Mouse (Mus musculus): ENCODE results near the gene Lax1.
"Not testable (repeated sequence)": the region's sequence is repeated elsewhere in the genome, so short reads cannot be mapped to it uniquely, and the experiment has no call there.

Gene Lax1

DNA sequence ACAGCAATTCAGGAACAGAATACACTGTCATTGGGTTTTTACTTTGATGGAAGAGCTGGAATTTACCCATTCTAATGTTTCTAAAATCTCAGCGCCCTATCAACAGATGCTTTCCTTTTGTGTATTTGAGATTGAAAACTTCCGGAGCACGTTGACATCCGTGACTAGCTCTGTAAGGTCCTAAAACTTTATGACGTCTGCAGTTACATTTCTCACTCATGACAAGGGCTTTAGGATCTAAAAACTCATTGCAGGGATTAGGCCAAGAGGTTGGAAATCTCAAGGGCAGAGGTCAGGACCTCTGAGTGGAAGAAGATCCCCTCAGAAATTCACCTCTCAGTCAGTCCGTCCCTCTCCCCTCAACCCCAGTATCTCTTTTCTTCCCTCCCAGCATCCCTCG is 1.6 kb downstream of the Lax1 start:
- no peak for DNase-seq (ENCODE audit: low read depth)

DNA sequence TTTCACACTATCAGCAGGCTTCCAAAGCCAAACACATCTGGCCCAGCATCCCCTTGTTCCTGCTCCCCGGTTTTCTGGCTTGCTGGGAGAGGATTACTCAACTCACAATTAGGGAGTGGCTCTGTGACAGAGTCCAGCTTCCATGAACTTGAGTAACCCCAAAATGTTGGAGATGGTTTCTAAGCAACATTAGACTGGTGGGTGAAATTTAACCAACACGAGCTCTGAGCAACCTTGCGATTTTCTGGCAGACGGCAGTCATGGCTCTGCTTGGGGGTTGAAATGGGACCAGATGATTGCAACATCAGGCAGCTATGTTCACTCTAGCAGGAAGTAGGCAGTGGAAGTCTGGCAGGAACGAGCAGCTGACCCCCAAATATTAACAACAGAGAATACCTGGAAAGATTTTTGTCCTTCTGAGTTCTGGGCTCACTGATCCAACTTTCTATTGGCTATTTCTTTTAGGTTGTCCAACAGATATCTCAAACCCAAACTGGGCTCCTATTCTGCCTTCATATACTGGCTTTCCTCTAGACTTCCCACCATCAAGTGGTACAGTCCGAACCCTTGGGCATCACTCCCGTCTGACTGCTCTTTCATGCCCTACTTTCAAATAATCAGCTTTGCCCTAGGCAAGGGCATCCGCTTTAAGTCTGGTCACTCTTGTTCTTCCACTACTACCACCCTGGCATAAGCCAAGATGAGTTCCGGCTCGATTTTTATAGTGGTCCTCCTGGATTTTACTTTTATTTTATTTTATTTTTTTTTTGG is 4.0 kb downstream of the Lax1 start:
- peak; percentile 97 for DNase-seq (ENCODE audit: low read depth)

DNA sequence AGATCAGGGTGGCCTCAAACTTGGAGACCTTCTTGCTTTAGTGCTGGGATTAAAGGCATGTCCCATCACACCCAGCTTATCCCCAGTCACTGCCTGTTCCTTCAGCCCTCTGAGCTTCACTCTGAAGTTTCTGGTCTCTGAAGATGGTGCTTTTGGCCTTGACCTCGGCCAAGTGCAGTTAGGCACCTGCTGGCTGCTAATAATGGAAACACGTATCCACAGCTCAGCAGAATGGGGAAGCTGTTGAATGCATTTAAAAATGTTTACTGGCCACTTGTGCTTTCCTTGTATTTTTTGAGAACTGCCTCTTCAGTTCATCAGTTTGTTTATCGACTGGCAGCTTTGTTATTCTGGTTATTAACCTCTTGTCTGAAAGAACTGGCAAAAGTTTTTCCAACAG is 18.1 kb downstream of the Lax1 start:
- DNase-seq (ENCODE audit: low read depth) = no peak

DNA sequence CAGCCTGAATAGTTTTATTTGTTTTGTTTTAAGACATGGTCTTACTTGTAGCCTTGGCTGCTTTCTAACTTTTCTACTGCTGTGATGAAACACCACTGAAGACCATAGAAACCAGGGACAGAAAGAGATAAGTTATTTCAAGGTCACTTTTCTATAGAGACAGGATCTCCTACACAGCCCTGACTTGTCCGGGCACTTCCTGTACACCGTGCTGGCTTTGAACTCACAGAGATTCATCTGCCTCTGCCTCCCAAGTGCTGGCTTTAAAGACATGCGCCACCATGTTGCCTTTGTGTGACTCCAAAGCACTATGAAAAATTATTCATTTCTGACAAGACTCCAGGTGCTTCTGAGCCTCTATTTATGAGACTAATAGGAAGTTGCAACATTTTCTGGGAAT is 18.6 kb downstream of the Lax1 start:
- no peak for DNase-seq (ENCODE audit: low read depth)

DNA sequence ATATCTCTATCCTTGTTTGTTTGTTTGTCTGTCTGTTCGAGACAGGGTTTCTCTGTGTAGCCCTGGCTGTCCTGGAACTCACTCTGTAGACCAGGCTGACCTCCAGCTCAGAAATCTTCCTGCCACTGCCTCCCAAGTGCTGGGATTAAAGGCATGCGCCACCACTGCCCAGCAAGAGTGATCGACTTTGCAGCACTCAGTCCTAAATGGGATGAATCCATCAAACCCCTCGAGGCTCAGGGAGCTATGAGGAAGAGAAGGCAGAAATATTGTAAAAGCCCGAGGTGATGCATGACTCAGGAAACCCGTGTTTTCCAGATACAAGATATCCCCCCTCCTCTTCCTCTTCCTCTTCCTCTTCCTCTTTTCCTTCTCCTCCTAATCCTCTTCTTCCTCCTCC is 19.1 kb downstream of the Lax1 start:
- no peak for DNase-seq (ENCODE audit: low read depth)

DNA sequence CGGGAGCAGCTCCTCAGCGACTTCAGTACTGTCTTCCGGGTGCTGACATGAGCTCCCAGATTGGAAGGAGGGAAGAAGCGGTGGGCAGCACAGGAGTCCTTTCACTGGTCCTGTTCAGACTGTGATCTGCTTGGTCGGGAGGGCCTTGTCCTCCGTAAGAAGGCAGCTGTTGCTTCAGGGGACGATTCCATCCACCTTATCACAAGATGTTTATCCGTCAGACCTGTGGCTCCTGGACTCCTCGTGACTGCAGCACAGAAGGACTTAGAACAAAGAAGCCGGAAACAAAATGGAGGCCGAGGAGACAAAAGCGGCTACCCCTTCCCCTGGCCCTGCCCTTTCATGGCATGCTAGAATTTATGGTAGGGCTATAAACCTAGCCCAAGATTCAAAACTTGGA is 19.7 kb downstream of the Lax1 start:
- no peak for DNase-seq (ENCODE audit: low read depth)

DNA sequence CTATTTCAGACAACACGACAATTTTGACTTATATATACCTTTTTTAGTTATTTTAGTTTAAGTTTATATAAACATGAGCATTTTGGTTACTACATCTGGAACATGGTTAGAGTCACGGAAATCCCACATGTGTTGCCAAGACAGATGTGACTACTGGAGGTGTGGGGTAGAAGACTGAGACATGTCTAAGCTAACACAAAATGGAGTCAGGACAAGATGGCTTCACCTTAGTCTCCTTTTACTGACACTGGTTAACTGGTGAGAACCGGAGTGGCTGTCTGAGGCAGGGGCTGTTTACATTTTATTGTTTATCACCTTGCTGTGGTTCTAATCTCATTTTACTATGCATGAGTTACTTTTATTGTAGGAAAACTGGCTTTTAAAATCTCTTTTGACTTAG is 21.3 kb downstream of the Lax1 start:
- no peak for DNase-seq (ENCODE audit: low read depth)

DNA sequence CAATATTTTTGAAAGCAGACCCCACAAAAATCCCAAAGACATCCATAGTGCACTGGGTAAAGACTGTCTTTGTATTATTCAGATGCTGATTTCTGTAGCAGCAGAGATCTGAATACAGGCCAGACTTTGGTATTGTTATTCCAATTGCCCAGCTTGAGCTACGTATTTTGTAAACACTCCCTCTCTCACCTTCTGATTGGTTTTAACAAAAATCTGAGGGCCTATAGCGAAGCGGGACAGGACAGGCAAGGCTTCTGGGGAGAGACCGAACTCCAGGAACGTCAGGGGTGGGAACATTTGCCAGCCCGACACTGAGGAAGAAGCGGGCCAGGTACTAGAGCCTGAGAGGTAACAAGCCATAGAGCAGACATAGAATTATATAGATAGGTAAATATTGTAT is 22.2 kb downstream of the Lax1 start:
- no peak for DNase-seq (ENCODE audit: low read depth)

DNA sequence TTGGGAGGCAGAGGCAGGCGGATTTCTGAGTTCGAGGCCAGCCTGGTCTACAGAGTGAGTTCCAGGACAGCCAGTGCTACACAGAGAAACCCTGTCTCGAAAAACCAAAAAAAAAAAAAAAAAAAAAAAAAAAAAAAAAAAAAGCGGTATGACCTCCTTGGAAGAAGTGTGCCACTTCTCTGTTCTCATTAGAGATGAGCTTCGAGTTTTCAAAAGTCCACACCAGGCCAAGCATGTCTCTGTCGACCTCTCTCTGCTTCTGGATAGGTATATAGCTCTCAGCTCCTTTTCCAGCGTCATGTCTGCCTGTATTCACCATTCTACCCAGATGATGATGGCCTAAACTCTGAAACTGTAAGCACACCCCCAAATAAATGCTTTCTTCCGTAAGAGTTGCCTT is 24.2 kb downstream of the Lax1 start:
- not testable (repeated sequence) for DNase-seq (ENCODE audit: low read depth)

DNA sequence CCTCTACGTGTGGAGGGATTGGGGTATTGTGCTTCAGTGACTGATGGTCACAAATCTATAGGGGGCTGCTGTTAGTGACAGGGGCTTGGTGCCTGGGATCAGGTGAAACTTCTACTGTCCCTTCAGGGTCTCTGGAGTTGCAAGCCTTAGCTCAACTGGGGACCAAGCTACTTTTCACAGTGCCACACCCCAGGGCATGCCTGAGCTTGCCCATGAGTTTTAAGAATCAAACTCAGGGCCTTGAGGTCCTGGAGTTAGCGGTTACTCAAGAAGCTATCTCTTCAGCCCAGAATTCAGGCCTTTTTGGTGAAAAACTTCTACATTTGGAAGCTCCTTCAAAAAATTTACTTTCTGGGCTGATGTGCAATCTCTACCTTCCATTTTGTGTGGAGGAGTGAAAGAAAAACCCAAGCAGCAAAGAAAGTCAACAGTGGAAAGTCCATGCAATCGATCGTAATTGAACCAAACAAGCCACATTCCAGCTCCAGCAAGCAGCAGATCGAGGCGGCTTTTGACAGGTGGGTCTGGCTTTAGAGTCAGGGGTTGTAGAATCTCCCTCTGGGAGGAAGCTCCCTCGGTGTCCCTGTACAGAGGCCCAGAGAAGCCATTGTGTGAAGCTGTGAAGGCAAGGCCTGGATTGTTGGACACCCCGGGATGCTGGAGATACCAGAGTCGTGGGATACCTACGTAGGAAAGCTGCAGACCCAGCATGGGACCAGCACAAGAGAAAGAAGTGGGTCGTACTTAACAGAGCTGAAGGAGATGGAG is 25.5 kb downstream of the Lax1 start:
- DNase-seq (ENCODE audit: low read depth) = no peak

DNA sequence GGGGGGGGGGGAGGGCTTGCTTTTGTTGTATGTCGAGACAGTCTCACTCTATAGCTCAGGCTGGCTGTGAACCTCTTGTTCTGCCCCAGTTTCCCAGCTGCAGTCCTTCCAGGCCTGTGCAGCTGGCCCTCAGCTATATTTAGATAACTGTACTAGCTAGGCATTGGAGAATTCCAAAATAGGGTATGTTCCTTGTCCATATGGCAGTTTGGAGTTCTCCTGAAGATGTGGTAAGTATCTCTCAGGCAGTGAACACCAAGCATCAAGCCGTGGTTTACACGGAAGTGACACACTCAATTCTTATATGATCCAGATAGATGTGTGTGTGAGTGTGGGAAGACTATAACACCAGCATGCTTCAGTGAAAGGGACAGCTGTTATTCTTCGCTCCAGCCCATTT is 26.5 kb downstream of the Lax1 start:
- no peak for DNase-seq (ENCODE audit: low read depth)

DNA sequence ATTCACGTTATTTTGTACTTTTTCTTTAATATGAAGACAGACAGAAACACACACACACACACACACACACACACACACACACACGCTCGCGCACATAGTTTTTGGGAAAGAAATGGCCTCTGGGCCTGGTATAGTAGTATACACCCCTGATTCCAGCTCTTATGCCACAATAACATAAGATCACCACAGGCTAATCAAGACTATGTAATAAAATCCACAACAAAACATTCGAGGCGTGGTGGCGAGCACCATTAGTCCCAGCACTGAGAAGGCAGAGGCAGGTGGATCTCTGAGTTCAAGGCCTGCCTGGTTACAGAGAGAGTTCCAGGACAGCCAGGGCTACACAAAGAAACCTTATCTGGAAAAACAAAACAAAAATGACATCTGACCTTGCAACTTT is 27.0 kb downstream of the Lax1 start:
- DNase-seq (ENCODE audit: low read depth) = no peak

DNA sequence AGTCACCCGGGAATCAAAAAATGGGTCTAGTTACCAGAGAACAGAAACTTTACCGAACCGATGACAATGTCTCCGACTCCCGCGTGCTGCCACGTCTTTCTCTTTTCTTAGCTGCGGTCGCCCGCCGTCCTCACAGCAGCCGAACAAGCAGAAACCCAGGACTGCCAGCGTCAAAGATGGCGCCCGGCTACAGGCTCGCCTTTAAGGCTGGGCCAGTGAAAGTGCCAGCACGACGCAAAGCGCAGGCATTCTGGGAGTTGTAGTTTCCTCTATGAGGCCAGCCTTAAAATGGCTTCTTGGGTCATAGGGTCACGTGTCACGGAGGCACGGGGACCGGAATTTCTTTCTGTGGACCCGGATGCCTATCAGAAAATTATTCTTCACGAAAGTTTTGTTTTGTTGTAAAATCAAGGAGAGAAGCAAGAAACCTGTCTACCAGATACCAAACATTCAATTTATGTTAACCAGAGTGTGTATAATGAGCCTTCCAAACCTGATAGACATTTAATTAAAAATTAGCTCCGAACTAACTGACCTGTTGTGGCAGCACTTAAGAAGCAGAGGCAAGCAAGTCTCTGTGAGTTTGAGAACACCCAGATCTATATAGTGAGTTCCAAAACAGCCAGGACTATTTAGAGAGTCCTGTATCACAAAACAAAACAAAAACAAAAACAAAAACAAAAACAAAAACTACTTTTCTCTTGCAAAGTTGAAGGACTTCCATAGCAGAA is 28.5 kb downstream of the Lax1 start, which contains the start of gene Gm38394:
Gm38394 (minus strand) TSS at position 116 of the 731 bp plus-strand sequence.
- peak; percentile 90 for DNase-seq (ENCODE audit: low read depth)

DNA sequence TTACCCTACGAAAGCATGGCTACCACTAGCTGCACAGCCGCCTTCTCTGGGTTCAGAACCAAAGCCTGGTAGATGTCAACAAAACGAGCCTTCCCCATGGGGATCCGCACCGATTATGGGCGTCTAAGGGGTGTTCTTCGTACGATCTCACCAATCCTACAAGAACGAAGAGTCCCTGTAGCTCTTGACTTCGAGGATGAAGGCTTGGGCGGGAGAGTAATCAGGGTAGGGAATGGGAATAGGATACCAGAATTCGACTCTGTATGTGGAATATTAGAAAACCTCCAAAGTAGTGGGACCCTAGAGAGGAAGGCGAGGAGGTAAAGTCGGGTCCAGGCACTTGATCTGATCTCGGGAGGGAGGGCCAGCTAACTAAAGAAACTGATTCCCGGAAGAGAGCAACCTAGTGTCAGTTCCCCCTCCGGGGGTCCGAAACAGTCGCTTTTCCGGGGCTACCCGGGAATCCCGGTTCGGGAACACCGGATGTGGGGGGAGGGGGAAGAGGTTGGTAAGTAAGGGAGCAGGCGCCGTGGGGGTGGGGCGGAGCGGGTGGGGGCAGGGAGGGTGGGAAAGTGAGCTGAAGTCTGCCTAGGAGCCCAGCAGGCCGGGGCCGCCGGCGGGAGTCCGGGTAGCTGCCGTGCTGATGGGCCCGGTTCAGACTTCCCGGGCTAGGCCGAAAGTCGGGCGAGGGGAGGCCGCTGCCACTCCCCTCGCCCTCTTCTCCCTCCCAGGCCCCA is 29.3 kb downstream of the Lax1 start, which contains the start of gene Zbed6:
Zbed6 (minus strand) TSS at position 420 of the 737 bp plus-strand sequence.
- DNase-seq (ENCODE audit: low read depth) = no peak

DNA sequence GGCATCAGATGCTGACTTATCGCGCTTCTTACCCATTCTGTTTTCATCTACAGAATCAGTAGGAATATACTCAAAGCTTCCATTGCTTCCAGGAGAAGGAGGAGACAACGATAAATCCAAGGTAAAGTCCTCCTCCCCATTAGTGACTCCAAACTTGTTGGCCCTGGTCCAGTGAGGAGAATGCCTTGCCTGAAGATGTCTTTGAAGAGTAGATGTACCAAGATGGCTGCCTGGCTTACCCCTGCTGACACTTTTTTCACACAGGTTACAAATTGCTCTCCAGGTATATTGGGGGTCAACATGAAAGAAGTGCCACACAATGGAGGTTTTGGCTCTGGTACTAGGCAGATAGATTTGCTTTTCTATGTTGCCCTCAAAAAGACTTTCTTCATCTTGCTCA is 31.0 kb downstream of the Lax1 start:
- no peak for DNase-seq (ENCODE audit: low read depth)

DNA sequence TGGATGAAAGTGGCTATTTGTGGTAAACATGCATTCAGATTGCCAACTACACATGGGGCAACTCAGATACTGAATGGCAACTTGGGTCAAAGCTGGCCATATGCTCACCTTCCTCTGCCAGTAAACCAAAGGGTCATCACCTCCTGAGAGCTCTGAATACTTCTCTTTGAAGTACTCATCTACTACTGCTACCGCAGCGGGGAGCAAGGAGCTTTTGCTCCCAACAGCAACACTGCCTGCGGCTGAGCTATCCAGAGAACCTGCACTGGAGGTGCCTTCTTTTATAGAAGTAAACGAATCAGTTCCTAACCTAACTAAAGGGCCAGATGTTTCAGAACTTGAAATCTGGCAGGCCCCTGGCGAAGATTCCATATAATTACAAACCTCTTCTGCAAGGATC is 33.1 kb downstream of the Lax1 start:
- DNase-seq (ENCODE audit: low read depth) = no peak

DNA sequence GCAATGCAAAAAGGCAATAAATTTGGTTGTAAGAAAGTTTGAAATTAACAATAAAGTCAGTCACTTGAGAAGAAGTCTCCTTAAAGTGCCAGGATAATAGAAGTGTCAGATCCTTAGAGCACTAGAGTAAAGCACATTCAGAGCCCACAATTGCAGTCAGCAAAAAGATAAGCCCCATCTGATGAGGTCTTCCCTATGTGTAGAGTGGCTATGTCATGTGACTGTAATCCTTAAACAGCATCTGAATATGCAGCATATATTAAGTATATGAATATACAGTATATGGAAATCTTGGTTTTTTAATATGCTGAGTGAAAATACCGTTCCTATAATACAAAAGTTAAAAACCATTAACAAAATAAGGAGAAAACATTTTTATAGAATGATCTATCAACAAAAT is 36.9 kb downstream of the Lax1 start:
- DNase-seq (ENCODE audit: low read depth) = no peak

DNA sequence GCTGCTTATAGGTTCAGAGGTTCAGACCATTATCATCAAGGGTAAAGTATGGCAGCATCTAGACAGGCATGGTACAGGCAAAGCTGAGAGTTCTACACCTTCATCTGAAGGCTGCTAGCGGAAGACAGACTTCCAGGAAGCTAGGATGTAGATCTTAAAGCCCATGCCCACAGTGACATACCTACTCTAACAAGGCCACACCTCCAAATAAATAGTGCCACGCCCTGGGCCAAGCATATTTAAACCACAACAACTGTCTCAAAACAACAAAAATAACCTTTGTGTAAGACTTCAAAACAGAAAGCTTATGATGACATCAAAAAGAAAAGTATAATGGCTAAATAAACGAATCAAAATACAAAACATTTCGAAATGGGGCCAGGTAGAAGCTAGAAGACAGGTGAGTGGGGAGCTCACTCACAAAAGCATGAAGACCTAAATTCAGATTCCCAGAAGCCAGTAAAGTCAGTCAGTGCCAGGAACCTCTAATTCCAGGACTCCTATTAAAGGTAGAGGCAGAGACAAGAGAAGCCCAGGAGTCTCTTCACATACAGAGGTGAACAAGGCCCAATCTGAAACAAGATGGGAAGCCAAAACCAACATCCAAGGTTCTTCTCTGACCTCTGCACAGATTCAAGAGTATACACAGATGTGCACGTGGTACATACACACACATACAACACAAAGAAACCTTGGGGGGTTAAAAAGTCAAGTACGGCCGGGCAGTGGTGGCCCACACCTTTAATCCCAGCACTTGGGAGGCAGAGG is 39.4 kb downstream of the Lax1 start:
- DNase-seq (ENCODE audit: low read depth) = no peak

DNA sequence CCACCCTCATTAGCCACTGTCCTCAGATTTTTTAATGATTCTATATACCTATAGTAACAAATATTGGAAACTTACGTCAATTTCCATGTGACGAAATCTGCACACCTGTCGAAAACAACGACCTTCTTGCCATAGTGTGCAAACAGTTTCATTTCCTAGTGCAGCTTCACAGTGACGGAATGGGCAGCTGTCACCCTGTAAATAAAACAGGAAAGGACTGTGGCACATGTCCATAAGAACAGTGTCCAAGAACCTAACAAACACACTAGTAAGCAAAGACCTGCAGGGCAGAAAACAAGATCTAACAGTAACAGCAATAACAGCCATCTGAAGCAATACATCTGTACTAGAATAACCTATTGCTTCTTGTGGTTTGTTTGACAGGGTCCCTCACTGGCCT is 44.3 kb downstream of the Lax1 start:
- DNase-seq (ENCODE audit: low read depth) = no peak

DNA sequence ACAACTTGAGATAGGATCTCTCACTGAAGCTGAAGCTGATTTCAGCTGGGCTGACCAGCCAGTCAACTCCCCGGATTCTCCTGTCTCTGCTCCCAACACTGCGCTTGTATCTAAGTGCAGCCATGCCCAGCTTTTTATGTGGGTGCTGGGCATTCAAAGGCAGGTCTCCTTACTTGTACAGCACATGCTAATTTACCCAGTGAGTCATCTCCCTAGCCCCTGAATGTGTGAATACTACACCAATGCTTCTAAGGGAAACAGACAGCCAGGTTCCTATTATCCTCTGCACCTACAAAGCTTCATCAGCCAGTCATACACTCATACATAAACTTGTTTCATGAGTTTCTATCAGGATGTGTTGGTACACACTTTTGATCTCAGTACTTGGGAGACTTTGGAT is 48.7 kb downstream of the Lax1 start:
- DNase-seq (ENCODE audit: low read depth) = no peak

DNA sequence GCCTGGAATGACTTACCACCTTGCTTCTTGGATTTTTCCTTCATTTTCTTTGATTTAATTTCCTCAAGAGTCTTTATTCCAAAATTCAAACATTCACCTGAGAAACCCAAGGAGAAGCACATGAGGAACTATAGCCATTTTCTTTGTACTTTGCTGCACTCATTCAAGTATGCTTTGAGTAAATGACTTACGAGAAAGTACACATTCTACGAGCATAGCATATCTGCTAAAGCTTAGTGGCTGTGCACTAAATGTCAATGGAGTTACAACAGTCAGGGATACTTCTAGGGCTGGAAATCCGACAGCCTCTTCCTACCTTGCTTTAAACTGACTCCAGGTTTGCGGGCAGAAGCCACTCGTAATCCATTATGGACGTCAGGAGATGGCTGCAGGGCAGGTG is 51.4 kb downstream of the Lax1 start:
- DNase-seq (ENCODE audit: low read depth) = no peak

Data from fibroblast of lung, adult 2 months (primary cell).